Mouse (Mus musculus): Measurements from ENCODE around the gene Rexo1.

GRCm38 (mm10) chr10:80572477-80572876 lies 11.1 kb upstream of the Rexo1 start:
- TF ChIP-seq CTCF (IDR thresholded peaks at IDR 0.05; ENCODE audit: control insufficient read depth, insufficient read depth, insufficient read length) (no peak), MAX (IDR thresholded peaks at IDR 0.05) (no peak), USF1 (IDR thresholded peaks at IDR 0.05; ENCODE audit: low read depth) (no peak), MYOD1 (IDR thresholded peaks at IDR 0.05; ENCODE audit: control insufficient read depth, insufficient read length, low read depth) (no peak), FOSL1 (IDR thresholded peaks at IDR 0.05; ENCODE audit: insufficient read depth, low read length, poor library complexity, severe bottlenecking) (no peak), CEBPB (IDR thresholded peaks at IDR 0.05; ENCODE audit: low read depth) (no peak)
